Mouse (Mus musculus) kidney, postnatal 36 days (tissue): ENCODE data around the gene Tspan17.

Source experiments
- DNase-seq, 2 experiments: peaks; one replicate each; pipeline ENCODE4 v3.0.0; 2021 to 2022; ENCODE audit warnings: mixed read lengths in 2 of 2

Gene Tspan17

GRCm38 (mm10) chr13:54808067-54808466, 18.9 kb downstream of the Tspan17 start:
- DNase-seq: no peak

DNA sequence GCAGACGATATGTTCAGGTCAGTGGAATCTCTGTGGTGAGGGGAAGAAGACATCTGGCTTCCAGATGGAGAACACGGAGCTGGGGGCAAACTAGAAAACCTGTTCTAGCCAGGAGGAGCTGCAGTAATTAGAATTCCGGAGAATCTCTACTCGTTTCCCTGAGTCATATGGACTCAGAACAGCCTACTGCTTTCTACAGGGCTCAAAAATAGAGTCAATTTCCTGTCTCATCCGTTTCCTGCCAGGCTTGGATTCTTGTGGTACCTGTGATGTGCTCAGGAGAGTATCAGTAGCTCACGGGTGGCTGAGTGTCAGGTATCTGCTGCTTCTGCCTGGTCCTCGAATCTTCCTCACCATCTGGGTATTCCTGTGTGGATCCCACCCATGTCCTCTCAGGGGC, 22.3 kb downstream of the Tspan17 start:
- no peak for DNase-seq

DNA sequence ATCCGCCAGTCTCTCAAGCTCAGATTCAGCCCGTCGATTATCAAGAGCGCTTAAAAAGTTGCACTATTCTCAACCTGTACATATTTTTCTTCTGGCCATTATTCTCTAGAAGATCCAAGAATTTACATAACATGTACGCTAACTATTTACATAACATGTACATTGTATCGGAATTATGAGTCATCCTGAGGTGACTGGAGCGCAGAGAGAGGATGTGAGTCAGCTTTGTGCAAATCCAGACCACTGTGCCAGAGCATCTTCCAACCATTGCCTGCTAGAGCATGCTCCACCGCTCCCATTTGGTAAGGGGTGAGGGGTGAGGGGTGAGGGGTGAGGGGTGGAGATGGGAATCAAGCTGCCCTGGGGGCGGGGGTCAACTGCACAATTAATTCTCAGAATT, 24.2 kb downstream of the Tspan17 start:
- no peak for DNase-seq

DNA sequence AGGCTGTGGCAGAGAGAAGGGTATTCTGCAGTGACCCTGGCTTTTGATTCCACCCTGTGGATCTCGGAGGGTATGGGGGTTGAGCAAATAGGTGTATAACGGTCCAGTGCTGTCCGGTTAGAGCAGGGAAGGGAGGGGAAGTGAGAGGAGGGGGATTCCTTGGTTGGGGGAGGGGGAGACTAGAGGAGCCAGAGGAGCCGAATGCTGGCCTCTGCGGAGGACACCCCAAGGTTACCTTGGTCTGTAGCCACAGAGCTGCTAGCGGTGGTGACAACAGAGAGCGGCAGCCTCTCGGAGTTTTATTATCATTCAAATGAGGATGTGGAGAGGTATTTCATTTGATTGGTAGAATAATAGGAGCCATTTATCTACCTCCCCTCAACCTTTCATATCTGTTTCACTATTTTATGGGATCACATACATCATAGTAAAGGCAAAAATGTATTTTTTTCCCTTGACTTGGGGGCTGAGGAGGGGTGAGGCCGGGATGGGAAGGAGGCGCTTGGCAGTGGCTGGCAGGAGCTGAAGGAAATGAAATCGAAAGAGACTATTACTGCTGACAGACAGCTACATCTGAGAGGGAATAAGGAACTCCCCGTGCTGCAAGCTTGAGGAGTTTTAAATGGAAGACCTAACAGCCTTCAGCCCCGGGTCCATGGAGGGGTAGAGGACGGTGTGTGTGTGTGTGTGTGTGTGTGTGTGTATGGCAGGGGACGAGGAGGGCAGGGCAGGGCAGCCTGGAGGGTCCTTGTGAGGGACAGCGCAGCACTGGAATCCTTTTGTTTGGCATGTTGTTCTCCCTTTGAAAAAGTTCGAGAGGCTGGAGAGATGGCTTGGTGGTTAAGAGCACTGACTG, 29.4 kb downstream of the Tspan17 start:
- DNase-seq: no peak

DNA sequence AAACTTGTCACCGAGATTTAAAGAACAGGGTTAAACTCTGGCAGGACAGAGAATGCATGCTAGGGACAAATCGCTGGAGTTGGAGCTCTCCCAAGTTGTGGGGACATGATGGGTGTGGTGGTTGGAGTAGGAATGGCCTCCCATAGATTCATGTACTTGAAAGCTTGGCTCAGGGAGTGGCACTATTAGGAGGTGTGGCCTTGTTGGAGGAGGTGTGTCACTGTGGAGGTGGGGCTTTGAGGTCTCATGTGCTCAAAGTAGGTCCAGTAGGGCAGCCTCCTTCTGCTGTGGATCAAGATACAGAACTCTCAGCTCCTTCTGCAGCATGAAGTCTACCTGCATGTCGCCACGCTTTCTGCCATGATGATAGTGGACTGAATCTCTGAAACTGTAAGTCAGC, 31.9 kb downstream of the Tspan17 start:
- DNase-seq: no peak

- DNase-seq: no peak
Observed at GRCm38 (mm10) chr13:54821931-54822330, 32.8 kb downstream of the Tspan17 start.

GRCm38 (mm10) chr13:54824111-54824931, 35.1 kb downstream of the Tspan17 start:
- peak in 1 of 2 experiments; percentile 49 for DNase-seq

- DNase-seq: no peak
Observed at GRCm38 (mm10) chr13:54827992-54828391, 38.8 kb downstream of the Tspan17 start.

DNA sequence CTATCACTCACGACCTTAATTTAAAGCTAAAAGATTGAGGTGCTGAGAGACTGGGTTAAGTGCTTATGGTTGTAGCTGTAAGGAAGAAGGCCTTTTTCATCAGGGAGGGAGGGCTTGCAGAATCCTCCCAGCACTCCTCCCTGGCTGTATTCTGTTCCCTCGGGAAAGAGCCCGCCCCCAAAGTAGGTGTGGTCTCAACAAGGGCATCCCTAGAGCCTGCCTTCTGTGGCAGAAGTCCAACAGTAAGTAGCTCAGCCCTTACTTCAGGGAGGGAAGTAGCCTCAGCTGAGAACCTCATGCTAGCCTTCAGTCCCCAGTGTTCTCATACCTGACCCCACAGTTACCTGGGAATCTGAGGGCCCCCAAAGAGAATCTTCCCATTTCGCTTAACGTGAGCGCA, 39.3 kb downstream of the Tspan17 start:
- DNase-seq: peak; percentile 25 to 59

GRCm38 (mm10) chr13:54829450-54829849, 40.3 kb downstream of the Tspan17 start:
- DNase-seq: peak; percentile 52 to 73

DNA sequence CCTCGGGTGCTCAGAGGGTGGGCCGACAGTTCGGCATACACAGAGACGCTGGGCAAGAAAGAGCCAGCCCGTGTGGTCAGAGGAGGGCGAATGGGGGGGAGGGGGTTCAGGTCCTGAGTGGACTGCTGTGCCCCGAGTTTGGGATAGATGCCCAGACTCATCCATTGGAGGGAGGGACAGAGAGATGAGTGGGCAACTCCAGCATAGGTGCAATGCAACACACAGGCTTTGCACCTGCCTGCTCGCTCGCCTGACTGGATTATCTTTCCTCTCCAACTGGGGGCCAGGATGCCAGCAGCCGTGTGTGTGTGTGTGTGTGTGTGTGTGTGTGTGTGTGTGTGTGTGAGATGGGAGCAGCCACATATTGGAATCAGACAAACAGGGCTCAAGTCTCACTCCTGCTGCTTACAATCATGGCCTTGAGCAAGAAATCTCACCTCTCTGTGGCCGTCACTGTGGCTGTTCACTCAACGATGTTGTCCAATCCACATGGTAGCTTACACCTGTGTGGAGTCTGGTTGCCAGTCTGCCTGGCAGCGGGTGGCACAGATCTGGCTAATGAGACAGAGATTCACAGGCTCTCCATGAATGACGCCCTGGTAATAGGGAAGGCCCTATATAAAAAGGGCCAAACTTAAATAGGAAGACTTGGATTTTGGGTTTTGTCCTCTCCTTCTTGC, 47.3 kb downstream of the Tspan17 start:
- no peak for DNase-seq

GRCm38 (mm10) chr13:54837061-54837460, 47.9 kb downstream of the Tspan17 start:
- DNase-seq: no peak

GRCm38 (mm10) chr13:54837471-54837889, 48.3 kb downstream of the Tspan17 start:
- DNase-seq: no peak

- no peak for DNase-seq
Observed at GRCm38 (mm10) chr13:54838540-54838939, 49.4 kb downstream of the Tspan17 start.

GRCm38 (mm10) chr13:54839211-54839610, 50.0 kb downstream of the Tspan17 start:
- DNase-seq: no peak

- no peak for DNase-seq
Observed at GRCm38 (mm10) chr13:54844579-54844978, 55.4 kb downstream of the Tspan17 start.
